Mouse (Mus musculus): Measurements from ENCODE around the gene Pdcd11.

DNA sequence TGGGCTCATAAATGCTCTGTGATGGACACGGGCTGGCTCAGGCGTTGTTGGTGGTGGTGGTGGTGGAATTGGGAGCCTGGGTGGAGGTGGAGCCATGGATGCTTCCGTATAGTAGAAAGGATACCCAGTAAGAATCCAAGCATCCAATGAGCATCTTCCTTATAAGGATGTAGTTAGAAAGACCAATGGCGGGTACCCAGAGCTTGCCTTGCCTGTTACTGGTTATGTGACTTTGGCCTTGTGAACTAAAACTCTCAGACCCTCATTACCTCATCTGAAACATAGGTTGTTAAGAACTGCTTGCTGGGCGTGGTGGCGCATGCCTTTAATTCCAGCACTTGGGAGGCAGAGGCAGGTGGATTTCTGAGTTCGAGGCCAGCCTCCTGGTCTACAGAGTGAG, 63.2 kb downstream of the Pdcd11 start:
- TF ChIP-seq GATA1 (IDR thresholded peaks at IDR 0.05; ENCODE audit: borderline replicate concordance, low read length) (no peak), FLI1 (IDR thresholded peaks at IDR 0.05; ENCODE audit: low read length) (no peak)
